Mouse (Mus musculus): ENCODE measurements around the gene Cnnm4. TPM values are rescaled to one million over a fixed set of nuclear protein-coding genes. Genes with fewer than 3 reads are reported as not detected.
A peak's percentile ranks its signal among the peaks of the same experiment; 100 is the strongest.
"Not testable (repeated sequence)": the region's sequence is repeated elsewhere in the genome, so short reads cannot be mapped to it uniquely, and the experiment has no call there.

The Cnnm4 gene
- polyA plus RNA-seq, 1 experiment from 2014 or later: 16.2 TPM

DNA sequence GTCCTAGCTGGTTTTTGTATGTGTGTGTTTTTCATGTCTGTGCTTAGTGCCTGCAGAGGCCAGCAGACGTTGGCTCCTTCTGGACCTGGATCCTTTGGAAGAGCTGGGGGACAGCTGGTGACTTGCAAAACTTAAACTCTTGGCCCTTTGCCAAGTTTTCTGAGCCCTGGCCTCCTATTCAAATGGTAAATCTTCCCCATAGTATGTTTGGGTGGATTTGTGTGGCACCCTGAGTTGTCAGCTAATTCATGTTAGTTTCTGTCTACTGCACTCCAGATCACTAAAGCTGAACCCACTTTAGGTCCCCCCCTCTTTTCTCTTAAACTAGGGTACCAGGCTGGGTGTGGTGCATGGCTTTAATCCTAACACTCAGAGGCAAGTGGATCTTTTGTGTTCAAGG is 56.9 kb downstream of the Cnnm4 start:
- Histone ChIP-seq H3K27me3 (replicated peaks; ENCODE audit: low read depth, poor library complexity, severe bottlenecking) (no peaks in the 10 kb centered on the region), H3K4me1 (0 out of 2 replicates have a peak, but pooled peaks cover 4% of the 10 kb centered on the region), H3K4me3 (no peak overlapping the region), H3K27ac (replicated peaks) (no peak overlapping the region), H3K36me3 (replicated peaks) (peaks cover 66% of the 10 kb centered on the region), H3K9me3 (no peaks in the 10 kb centered on the region)
- 72% methylated on average over 1 of the region's 1 CpGs for WGBS
- no peak for DNase-seq (ENCODE audit: low spot score)

GRCm38 (mm10) chr1:36529274-36529673 is 57.9 kb downstream of the Cnnm4 start:
- Histone ChIP-seq H3K4me3 (no peak overlapping the region), H3K36me3 (replicated peaks) (peaks cover 56% of the 10 kb centered on the region), H3K27ac (replicated peaks) (no peak overlapping the region), H3K27me3 (replicated peaks; ENCODE audit: low read depth, poor library complexity, severe bottlenecking) (no peaks in the 10 kb centered on the region), H3K9me3 (no peaks in the 10 kb centered on the region), H3K4me1 (peaks cover 12% of the 10 kb centered on the region)
- 86% methylated on average over 4 of the region's 4 CpGs for WGBS
- no peak for DNase-seq (ENCODE audit: low spot score)

DNA sequence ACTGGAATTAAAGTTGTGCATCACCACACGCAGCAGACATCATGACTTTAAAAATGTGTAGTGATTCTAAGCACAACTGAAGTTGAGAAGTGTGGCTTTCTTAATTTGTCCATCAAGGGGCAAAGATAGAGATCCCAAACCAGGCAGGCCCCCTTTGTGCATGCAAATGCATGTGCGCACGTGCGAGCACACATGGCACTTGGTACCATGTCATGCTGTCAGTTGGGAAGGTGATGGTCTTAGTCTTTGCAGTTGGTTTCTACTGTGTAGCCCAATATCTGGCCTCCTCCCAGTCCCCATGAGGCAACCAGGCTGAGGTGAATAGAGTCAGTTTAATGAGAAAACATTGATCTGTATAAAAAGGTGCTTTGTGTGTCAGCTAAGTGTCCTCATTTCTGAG is 58.5 kb downstream of the Cnnm4 start:
- H3K4me3 ChIP-seq: no peak overlapping the region

DNA sequence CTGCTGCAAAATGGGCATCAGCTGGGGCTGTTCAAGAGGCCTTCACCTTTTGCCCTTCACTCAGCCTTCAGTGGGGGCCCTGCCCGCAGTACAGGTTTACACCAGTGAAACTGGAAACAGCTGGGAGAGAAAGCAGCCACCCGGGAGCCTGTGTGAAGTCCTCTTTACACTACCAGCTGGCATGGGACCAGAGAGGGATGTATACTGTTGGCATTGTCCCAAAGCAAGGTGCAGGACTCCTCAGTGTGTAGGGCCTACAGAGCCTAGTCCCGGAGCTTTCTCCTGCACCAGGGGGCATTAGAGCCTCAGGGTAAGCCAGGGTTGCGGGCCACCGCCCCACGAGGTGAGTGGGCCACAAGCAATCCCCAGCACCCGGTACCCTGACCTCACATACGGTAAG is 59.1 kb downstream of the Cnnm4 start:
- Histone ChIP-seq H3K27me3 (replicated peaks; ENCODE audit: low read depth, poor library complexity, severe bottlenecking) (no peaks in the 10 kb centered on the region), H3K9me3 (no peaks in the 10 kb centered on the region), H3K4me3 (no peak overlapping the region), H3K4me1 (peaks cover 12% of the 10 kb centered on the region), H3K36me3 (replicated peaks) (peaks cover 44% of the 10 kb centered on the region), H3K27ac (replicated peaks) (no peak overlapping the region)
- 81% methylated on average over 8 of the region's 8 CpGs for WGBS
- DNase-seq (ENCODE audit: low spot score): no peak

More for the DNA sequence above, 58.5 kb downstream of the Cnnm4 start:
- DNase-seq (ENCODE audit: low spot score): no peak
- Histone ChIP-seq H3K36me3 (replicated peaks) (peaks cover 50% of the 10 kb centered on the region), H3K27ac (replicated peaks) (no peak overlapping the region), H3K27me3 (replicated peaks; ENCODE audit: low read depth, poor library complexity, severe bottlenecking) (no peaks in the 10 kb centered on the region), H3K9me3 (no peaks in the 10 kb centered on the region), H3K4me1 (peaks cover 12% of the 10 kb centered on the region)
- 92% methylated on average over 4 of the region's 4 CpGs for WGBS

GRCm38 (mm10) chr1:36530962-36531361 is 59.5 kb downstream of the Cnnm4 start:
- peaks cover 39% of the 10 kb centered on the region for H3K36me3 ChIP-seq (replicated peaks)
- H3K4me3 ChIP-seq: no peak overlapping the region
- H3K27ac ChIP-seq (replicated peaks): no peak overlapping the region
- H3K9me3 ChIP-seq: no peaks in the 10 kb centered on the region
- DNase-seq (ENCODE audit: low spot score): no peak
- peaks cover 17% of the 10 kb centered on the region for H3K4me1 ChIP-seq
- H3K27me3 ChIP-seq (replicated peaks; ENCODE audit: low read depth, poor library complexity, severe bottlenecking): no peaks in the 10 kb centered on the region
- 93% methylated on average over 7 of the region's 7 CpGs for WGBS

DNA sequence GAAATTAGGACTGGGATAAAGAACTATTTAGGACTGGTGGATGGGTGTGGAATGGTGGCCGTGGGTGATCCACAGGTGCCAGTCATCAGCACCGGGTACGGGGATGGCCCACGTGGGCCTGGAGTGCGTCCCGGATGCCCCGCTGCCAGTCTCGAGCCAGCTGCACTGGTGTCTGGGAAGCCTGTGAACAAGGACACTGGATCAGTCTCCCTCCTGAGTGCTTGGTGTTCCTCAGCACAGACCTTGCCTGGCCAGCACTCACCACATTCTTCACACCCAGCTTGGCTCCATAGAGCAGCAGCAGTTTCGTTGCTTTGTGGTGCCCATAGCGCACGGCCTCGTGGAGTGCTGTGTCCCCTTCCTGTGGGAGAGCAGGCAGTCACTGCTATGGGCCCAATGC is 60.0 kb downstream of the Cnnm4 start:
- peaks cover 22% of the 10 kb centered on the region for H3K4me1 ChIP-seq
- DNase-seq (ENCODE audit: low spot score): no peak
- WGBS: 94% methylated on average over 12 of the region's 12 CpGs

DNA sequence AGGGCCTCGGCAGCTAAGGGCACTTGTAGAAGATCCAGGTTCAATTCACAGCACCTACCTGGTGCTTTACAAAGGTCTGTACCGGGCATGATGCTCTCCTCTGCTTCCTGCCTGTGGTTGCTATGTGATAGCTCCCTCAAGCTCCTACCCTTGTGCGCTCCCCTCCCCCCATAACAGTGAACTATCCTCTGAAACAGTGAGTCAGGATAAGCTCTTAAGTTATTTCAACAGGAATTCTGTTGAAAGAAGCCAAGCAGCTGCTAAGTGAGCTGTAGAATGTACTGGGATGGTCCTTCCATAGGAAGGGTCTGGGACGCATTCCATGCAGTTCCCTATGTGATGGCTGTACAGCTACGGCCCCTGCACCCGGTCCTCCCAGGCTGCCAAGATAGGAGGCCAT is 62.1 kb downstream of the Cnnm4 start:
- no peaks in the 10 kb centered on the region for H3K9me3 ChIP-seq
- H3K36me3 ChIP-seq (replicated peaks): peaks cover 27% of the 10 kb centered on the region
- no peak for DNase-seq (ENCODE audit: low spot score)
- H3K27ac ChIP-seq (replicated peaks): no peak overlapping the region
- WGBS: 80% methylated on average over 6 of the region's 6 CpGs
- peaks cover 24% of the 10 kb centered on the region for H3K4me1 ChIP-seq
- no peak overlapping the region for H3K4me3 ChIP-seq
- H3K27me3 ChIP-seq (replicated peaks; ENCODE audit: low read depth, poor library complexity, severe bottlenecking): no peaks in the 10 kb centered on the region

More for the DNA sequence above, 60.0 kb downstream of the Cnnm4 start:
- H3K36me3 ChIP-seq (replicated peaks): peaks cover 34% of the 10 kb centered on the region
- H3K9me3 ChIP-seq: no peaks in the 10 kb centered on the region
- no peak overlapping the region for H3K27ac ChIP-seq (replicated peaks)
- no peak overlapping the region for H3K4me3 ChIP-seq
- no peaks in the 10 kb centered on the region for H3K27me3 ChIP-seq (replicated peaks; ENCODE audit: low read depth, poor library complexity, severe bottlenecking)

DNA sequence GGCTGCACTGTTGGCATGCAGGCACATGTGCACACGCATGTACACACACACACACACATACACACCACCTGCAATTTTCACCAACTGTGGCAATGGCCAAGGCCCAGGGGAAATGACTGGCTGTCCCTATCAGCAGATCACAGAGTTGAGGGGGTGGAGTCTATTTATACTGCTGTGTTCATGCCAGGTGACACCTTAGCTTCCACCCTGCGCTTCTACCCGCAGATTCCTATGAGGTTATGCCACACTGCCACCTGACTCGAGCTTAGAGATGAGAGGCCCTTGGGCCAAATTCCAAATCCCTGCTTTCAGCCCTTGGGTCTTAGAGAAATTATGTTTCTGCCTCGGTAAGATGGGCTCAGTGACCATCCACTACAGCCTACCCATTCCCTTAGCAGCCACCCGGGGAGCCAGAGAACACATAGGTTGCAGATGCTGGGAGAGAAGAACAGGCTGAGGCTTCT is 63.2 kb downstream of the Cnnm4 start:
- Histone ChIP-seq H3K36me3 (replicated peaks) (peaks cover 34% of the 10 kb centered on the region), H3K4me3 (no peak overlapping the region), H3K4me1 (peaks cover 29% of the 10 kb centered on the region), H3K27me3 (replicated peaks; ENCODE audit: low read depth, poor library complexity, severe bottlenecking) (no peaks in the 10 kb centered on the region), H3K27ac (replicated peaks) (no peak overlapping the region), H3K9me3 (no peaks in the 10 kb centered on the region)
- no peak for DNase-seq (ENCODE audit: low spot score)
- WGBS: 81% methylated on average over 6 of the region's 6 CpGs

GRCm38 (mm10) chr1:36535477-36536396 is 64.3 kb downstream of the Cnnm4 start:
- whole genome bisulfite sequencing: 86% methylated on average over 11 of the region's 11 CpGs
- Histone ChIP-seq H3K4me3 (no peak overlapping the region), H3K4me1 (peaks cover 30% of the 10 kb centered on the region), H3K9me3 (no peaks in the 10 kb centered on the region), H3K27me3 (replicated peaks; ENCODE audit: low read depth, poor library complexity, severe bottlenecking) (no peaks in the 10 kb centered on the region), H3K27ac (replicated peaks) (no peak overlapping the region), H3K36me3 (replicated peaks) (peaks cover 41% of the 10 kb centered on the region)
- no peak for DNase-seq (ENCODE audit: low spot score)

- H3K27me3 ChIP-seq (replicated peaks; ENCODE audit: low read depth, poor library complexity, severe bottlenecking): no peaks in the 10 kb centered on the region
- 62% methylated on average over 8 of the region's 8 CpGs for WGBS
Measured at GRCm38 (mm10) chr1:36536397-36536728, 64.9 kb downstream of the Cnnm4 start.

DNA sequence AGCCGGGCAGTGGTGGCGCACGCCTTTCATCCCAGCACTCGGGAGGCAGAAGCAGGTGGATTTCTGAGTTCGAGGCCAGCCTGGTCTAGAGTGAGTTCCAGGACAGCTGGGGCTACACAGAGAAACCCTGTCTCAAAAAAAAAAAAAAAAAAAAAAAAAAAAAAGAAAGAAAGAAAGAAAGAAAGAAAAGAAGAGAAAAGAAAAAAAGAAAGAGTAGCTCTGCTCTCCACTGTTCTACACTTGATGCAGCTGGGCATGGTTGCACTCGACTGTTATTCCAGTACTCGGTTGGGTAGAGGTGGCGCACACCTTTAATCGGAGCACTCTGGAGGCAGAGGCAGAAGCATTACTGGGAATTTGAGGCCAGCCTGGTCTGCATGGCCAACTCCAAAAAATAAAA is 65.4 kb downstream of the Cnnm4 start, which contains the start of gene Ankrd23:
Gene Ankrd23, minus strand, starts transcription at position 101 of the 400 bp plus-strand sequence.
- H3K4me1 ChIP-seq: peaks cover 30% of the 10 kb centered on the region
- not testable (repeated sequence) for H3K27ac ChIP-seq (replicated peaks); H3K9me3 ChIP-seq; H3K27me3 ChIP-seq (replicated peaks; ENCODE audit: low read depth, poor library complexity, severe bottlenecking); H3K4me3 ChIP-seq; DNase-seq (ENCODE audit: low spot score)
- peaks cover 40% of the 10 kb centered on the region for H3K36me3 ChIP-seq (replicated peaks)
- WGBS: 95% methylated on average over 9 of the region's 9 CpGs

More at GRCm38 (mm10) chr1:36536397-36536728, 64.9 kb downstream of the Cnnm4 start:
- no peak overlapping the region for H3K27ac ChIP-seq (replicated peaks)
- H3K9me3 ChIP-seq: no peaks in the 10 kb centered on the region
- DNase-seq (ENCODE audit: low spot score): no peak
- H3K4me1 ChIP-seq: peaks cover 30% of the 10 kb centered on the region
- H3K4me3 ChIP-seq: no peak overlapping the region
- peaks cover 40% of the 10 kb centered on the region for H3K36me3 ChIP-seq (replicated peaks)

GRCm38 (mm10) chr1:36538727-36539126 is 67.3 kb downstream of the Cnnm4 start:
- no peak overlapping the region for H3K27ac ChIP-seq (replicated peaks)
- no peaks in the 10 kb centered on the region for H3K9me3 ChIP-seq
- peaks cover 48% of the 10 kb centered on the region for H3K36me3 ChIP-seq (replicated peaks)
- H3K4me3 ChIP-seq: no peak overlapping the region
- DNase-seq (ENCODE audit: low spot score): no peak
- no peaks in the 10 kb centered on the region for H3K27me3 ChIP-seq (replicated peaks; ENCODE audit: low read depth, poor library complexity, severe bottlenecking)
- H3K4me1 ChIP-seq: peaks cover 23% of the 10 kb centered on the region
- 88% methylated on average over 4 of the region's 4 CpGs for WGBS

GRCm38 (mm10) chr1:36539186-36539585 is 67.8 kb downstream of the Cnnm4 start, which contains the start of gene Gm42417:
Gm42417 (minus strand) TSS chr1:36539429.
- 0 out of 2 replicates have a peak within 1 kb of the TSS, but pooled peaks have one; percentile 3 for H3K27ac ChIP-seq (replicated peaks)
- peaks cover 18% of the 10 kb centered on the region for H3K4me1 ChIP-seq
- H3K4me3 ChIP-seq: no peak within 1 kb of the TSS
- no peaks in the 10 kb centered on the region for H3K9me3 ChIP-seq
- peaks cover 48% of the 10 kb centered on the region for H3K36me3 ChIP-seq (replicated peaks)
- WGBS: 46% methylated on average over 9 of the region's 9 CpGs
- DNase-seq (ENCODE audit: low spot score): peak; percentile 48
- no peaks in the 10 kb centered on the region for H3K27me3 ChIP-seq (replicated peaks; ENCODE audit: low read depth, poor library complexity, severe bottlenecking)

All from embryonic facial prominence, embryonic 10.5 days (tissue).